Mouse (Mus musculus): Measurements from ENCODE around the gene H2afy.

DNA sequence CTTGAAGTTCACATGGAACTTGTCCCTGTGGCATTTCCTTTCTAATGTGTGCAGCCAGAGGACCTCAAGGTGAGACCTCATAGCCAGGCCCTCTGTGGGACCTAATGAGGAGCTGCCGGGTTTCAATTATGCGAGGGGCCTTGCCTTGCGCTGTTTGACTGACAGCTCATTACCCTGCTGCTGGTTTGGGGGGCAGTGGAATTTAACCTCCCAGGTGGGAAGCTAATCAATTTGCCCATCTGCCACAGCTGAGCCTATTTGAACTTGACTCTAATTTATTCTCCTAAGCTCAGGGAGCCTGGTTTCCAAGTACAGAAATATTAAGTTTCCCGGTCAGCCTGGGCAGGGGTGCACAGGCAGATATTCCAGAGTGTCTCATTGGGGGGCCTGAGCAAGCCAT, 67.6 kb downstream of the H2afy start:
- TF ChIP-seq CTCF (IDR thresholded peaks at IDR 0.05; ENCODE audit: low read depth) (no peak), EP300 (optimal IDR thresholded peaks at IDR 0.05) (no peak)
